Mouse (Mus musculus): Measurements from ENCODE around the gene Tatdn2. TPM values are rescaled to one million over a fixed set of nuclear protein-coding genes. Genes with fewer than 3 reads are reported as not detected.
"Not testable (repeated sequence)": the region's sequence is repeated elsewhere in the genome, so short reads cannot be mapped to it uniquely, and the experiment has no call there.

Tatdn2 gene
- polyA plus RNA-seq, 1 experiment from 2014 or later: 0.60 TPM

DNA sequence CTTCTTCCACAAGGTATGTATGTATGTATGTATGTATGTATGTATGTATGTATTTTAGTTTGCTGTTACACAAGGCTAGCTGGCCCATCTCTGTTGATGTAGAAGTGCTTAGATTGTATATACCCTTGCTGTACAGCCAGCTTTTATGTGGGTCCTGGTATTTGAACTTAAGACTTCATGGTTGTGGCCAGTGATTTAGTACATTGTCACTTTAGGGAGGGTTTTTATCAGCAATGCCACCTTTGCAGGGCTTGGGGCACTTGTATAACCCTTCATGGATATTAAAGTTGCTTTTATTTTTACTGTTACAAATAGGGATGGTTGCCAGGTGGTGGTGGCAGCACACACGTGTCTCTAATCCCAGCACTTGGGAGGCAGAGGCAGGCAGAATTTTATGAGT, 1.6 kb upstream of the Tatdn2 start:
- no peak overlapping the region for H3K4me2 ChIP-seq (ENCODE audit: low read depth, low read length)
- peaks cover 39% of the 10 kb centered on the region for H3K4me1 ChIP-seq (ENCODE audit: control insufficient read depth, insufficient read depth, low read length)
- peak overlapping the region; percentile 92 for H3K27ac ChIP-seq (ENCODE audit: low read length)
- 58% methylated on average over 1 of the region's 1 CpGs for WGBS
- no peaks in the 10 kb centered on the region for H3K9me3 ChIP-seq (ENCODE audit: control insufficient read depth, low read length)
- no peak overlapping the region for H3K9ac ChIP-seq (ENCODE audit: low read depth, low read length)
- no peaks in the 10 kb centered on the region for H3K36me3 ChIP-seq (ENCODE audit: control insufficient read depth, insufficient read depth, low read length)
- H3K27me3 ChIP-seq (replicated peaks; ENCODE audit: control insufficient read depth, insufficient read depth, low read length): no peaks in the 10 kb centered on the region
- ATAC-seq: no peak
- no peak overlapping the region for H3K4me3 ChIP-seq (ENCODE audit: low read length)

DNA sequence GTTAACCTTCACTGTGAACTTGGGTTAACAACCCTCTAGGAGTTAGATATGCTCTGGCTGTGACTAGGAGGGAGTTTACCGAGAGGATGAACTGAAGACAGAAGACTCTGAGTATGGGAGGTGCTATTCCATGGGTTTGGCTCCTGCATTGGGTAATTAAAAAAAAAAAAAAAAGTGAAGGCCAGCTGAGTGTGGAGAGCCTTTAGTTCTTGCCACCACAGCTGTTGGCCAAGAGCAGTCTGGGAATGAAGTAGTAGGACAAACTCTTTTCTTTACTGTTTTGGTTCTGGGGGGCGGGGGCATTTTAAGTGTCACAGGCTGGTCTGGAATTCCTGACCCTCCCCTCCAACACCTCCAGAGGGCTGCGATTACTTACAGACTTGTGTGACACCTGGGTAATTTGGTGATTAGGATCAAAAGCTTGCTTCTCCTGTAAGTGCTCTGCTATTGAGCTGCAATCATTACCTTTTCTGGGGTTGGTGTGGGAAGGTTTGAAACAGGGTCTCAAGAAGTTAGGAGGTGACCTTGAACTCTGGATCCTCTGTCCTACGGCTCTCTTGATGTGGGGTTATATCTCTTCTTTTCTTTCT, 989 bp upstream of the Tatdn2 start:
- H3K9me3 ChIP-seq (ENCODE audit: control insufficient read depth, low read length): no peaks in the 10 kb centered on the region
- H3K27ac ChIP-seq (ENCODE audit: low read length): peak overlapping the region; percentile 92
- peaks cover 34% of the 10 kb centered on the region for H3K4me1 ChIP-seq (ENCODE audit: control insufficient read depth, insufficient read depth, low read length)
- no peaks in the 10 kb centered on the region for H3K36me3 ChIP-seq (ENCODE audit: control insufficient read depth, insufficient read depth, low read length)
- peak overlapping the region; percentile 91 for H3K4me3 ChIP-seq (ENCODE audit: low read length)
- ATAC-seq: no peak
- WGBS: 41% methylated on average over 4 of the region's 4 CpGs
- peak overlapping the region; percentile 65; the same call in 1 of the 2 replicates for H3K9ac ChIP-seq (ENCODE audit: low read depth, low read length)
- H3K4me2 ChIP-seq (ENCODE audit: low read depth, low read length): peak overlapping the region; percentile 57
- no peaks in the 10 kb centered on the region for H3K27me3 ChIP-seq (replicated peaks; ENCODE audit: control insufficient read depth, insufficient read depth, low read length)

DNA sequence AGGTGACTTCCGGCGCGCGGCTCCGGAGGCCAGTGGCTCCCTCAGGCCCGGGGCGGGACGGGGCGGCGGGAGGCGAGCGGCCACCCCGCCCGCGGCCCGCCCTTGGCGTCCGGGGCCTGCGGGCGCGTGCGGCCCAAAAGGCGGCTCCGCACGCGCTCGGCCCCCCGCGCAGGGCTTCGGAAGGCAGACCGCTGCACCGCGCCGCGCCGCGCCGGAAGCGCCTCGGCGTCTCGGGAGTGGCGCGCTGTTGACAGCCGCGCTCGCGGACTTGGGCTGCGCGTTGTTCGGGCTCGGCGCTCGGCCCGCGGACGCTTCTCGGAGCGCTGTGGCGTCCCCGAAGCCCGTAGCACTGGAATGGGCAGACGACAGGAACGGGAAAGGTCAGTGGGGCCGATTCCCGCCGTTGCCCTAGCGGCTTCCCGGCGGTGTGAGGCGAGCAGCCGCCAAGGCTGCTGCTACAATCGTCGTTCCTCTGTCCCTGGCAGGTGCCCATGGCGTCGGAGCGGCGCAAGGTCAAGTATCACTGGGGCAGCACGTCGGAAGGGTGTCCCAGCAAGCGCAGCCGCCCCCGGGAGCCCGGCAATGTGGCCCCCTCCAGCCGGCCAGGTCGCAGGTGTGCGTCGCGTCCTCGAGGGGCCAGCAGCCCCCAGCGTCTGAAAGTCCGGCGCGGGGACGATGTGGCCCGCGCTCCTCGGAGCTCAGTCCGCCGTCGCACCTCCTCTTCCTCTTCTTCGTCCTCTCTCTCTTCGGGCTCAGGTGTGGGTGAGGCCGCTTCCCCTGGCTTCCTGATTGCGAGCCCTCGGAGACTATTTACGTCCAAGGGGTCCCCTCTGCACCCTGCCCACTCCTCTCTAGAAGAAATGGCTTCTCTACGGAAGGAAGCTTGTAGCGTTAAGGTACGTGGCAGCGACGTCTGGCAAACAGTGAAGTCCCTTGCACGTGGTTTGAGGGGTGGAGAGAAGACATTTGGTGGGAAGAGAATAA, 664 bp downstream of the Tatdn2 start:
- Histone ChIP-seq H3K4me3 (ENCODE audit: low read length) (peak overlapping the region; percentile 91), H3K9me3 (ENCODE audit: control insufficient read depth, low read length) (no peaks in the 10 kb centered on the region), H3K4me2 (ENCODE audit: low read depth, low read length) (peak overlapping the region; percentile 83), H3K27ac (ENCODE audit: low read length) (peak overlapping the region; percentile 90), H3K9ac (ENCODE audit: low read depth, low read length) (peak overlapping the region; percentile 91), H3K27me3 (replicated peaks; ENCODE audit: control insufficient read depth, insufficient read depth, low read length) (no peaks in the 10 kb centered on the region), H3K36me3 (ENCODE audit: control insufficient read depth, insufficient read depth, low read length) (no peaks in the 10 kb centered on the region), H3K4me1 (ENCODE audit: control insufficient read depth, insufficient read depth, low read length) (peaks cover 26% of the 10 kb centered on the region)
- under 1% methylated on average over 103 of the region's 113 CpGs for WGBS
- ATAC-seq: no peak; the same call in 1 of the 2 replicates

DNA sequence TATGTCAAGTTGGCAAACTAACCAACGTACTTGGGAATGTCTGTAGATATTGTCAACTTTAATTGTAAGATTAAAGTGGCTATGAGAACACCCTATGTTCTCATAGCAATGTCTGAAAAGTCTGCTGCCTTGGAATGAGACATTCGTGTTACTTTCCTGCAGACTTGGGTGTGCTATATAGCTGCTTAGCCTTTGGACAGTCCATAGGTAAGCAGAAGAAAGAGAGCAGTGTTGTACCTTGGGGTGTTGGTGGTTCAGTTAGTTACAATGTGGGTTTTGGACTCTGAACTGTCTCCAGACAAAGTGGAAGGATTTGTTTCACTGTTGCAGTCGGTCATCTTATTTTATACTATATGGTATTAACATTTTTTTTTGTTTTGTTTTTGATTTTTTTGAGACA, 15.9 kb downstream of the Tatdn2 start:
- H3K9ac ChIP-seq (ENCODE audit: low read depth, low read length): no peak overlapping the region
- no peak overlapping the region for H3K4me3 ChIP-seq (ENCODE audit: low read length)
- no peaks in the 10 kb centered on the region for H3K27me3 ChIP-seq (replicated peaks; ENCODE audit: control insufficient read depth, insufficient read depth, low read length)
- 80% methylated on average over 3 of the region's 3 CpGs for WGBS
- H3K4me2 ChIP-seq (ENCODE audit: low read depth, low read length): no peak overlapping the region
- H3K36me3 ChIP-seq (ENCODE audit: control insufficient read depth, insufficient read depth, low read length): peaks cover 23% of the 10 kb centered on the region
- H3K4me1 ChIP-seq (ENCODE audit: control insufficient read depth, insufficient read depth, low read length): peaks cover 10% of the 10 kb centered on the region; the same call in 1 of the 2 replicates
- no peaks in the 10 kb centered on the region for H3K9me3 ChIP-seq (ENCODE audit: control insufficient read depth, low read length)
- peak overlapping the region; percentile 26 for H3K27ac ChIP-seq (ENCODE audit: low read length)
- peak; percentile 56; the same call in 1 of the 2 replicates for ATAC-seq

DNA sequence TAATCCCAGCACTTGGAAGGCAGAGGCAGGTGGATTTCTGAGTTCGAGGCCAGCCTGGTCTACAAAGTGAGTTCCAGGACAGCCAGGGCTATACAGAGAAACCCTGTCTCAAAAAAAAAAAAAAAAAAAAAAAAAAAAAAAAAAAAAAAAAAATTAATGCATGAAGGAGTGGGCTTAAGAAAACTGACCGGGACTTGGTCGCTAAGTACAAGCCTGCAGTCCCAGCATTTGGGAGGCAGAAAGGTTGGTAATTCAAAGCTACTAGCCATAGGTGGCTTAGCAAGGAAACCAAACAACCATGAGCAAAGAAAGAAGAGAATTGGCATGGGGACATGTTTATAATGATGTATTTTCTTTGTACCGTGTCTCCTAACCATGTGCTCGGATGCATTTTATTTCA, 16.5 kb downstream of the Tatdn2 start:
- H3K9me3 ChIP-seq (ENCODE audit: control insufficient read depth, low read length); H3K27me3 ChIP-seq (replicated peaks; ENCODE audit: control insufficient read depth, insufficient read depth, low read length); H3K27ac ChIP-seq (ENCODE audit: low read length); H3K9ac ChIP-seq (ENCODE audit: low read depth, low read length); H3K4me3 ChIP-seq (ENCODE audit: low read length); ATAC-seq; H3K4me2 ChIP-seq (ENCODE audit: low read depth, low read length): not testable (repeated sequence)
- peaks cover 10% of the 10 kb centered on the region; the same call in 1 of the 2 replicates for H3K4me1 ChIP-seq (ENCODE audit: control insufficient read depth, insufficient read depth, low read length)
- H3K36me3 ChIP-seq (ENCODE audit: control insufficient read depth, insufficient read depth, low read length): peaks cover 17% of the 10 kb centered on the region
- WGBS: 83% methylated on average over 4 of the region's 5 CpGs

DNA sequence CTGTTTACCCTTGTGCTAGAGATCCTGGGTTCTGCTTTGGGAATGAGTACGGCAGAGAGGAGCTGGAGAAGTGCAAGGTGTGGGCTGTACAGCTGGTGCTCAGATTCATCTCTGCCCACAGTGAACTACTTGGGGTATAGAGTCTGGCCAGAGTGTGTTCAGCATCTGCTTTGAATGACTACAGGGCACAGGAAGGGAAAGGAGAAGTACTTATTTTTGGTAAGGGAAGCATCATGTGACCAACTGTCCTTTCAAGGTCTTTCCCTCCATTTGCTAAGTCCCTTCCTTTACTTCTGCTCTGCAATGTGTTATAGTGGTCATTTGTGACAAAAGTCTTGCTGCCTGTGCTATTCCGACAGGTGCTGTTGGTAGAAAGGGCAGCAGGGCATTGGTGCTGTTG, 17.4 kb downstream of the Tatdn2 start:
- peaks cover 10% of the 10 kb centered on the region; the same call in 1 of the 2 replicates for H3K4me1 ChIP-seq (ENCODE audit: control insufficient read depth, insufficient read depth, low read length)
- peaks cover 9% of the 10 kb centered on the region for H3K36me3 ChIP-seq (ENCODE audit: control insufficient read depth, insufficient read depth, low read length)
- no peak overlapping the region for H3K4me2 ChIP-seq (ENCODE audit: low read depth, low read length)
- ATAC-seq: no peak
- H3K9ac ChIP-seq (ENCODE audit: low read depth, low read length): no peak overlapping the region
- H3K9me3 ChIP-seq (ENCODE audit: control insufficient read depth, low read length): no peaks in the 10 kb centered on the region
- H3K4me3 ChIP-seq (ENCODE audit: low read length): no peak overlapping the region
- no peaks in the 10 kb centered on the region for H3K27me3 ChIP-seq (replicated peaks; ENCODE audit: control insufficient read depth, insufficient read depth, low read length)
- WGBS: 80% methylated on average over 2 of the region's 2 CpGs
- peak overlapping the region; percentile 19; the same call in 1 of the 2 replicates for H3K27ac ChIP-seq (ENCODE audit: low read length)

DNA sequence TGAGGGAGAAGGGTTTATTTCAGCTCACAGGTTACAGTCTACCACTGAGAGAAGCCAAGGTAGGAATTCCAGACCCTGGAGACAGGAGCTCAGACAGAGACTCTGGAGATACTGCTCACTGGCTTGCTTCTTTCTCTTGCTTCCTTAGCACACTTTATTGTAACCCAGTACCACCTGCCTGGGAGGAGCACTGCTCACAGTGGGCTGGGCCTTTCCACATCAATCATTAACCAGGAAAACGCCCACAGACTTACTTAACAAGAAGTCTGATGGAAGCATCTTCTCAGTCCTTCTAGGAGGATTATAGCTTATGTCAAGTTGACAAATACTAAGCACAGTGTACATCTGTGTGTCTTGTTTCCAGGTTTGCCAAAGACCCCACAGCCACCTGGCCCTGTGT, 17.9 kb downstream of the Tatdn2 start:
- no peaks in the 10 kb centered on the region for H3K9me3 ChIP-seq (ENCODE audit: control insufficient read depth, low read length)
- no peaks in the 10 kb centered on the region for H3K27me3 ChIP-seq (replicated peaks; ENCODE audit: control insufficient read depth, insufficient read depth, low read length)
- peaks cover 10% of the 10 kb centered on the region; the same call in 1 of the 2 replicates for H3K4me1 ChIP-seq (ENCODE audit: control insufficient read depth, insufficient read depth, low read length)
- H3K36me3 ChIP-seq (ENCODE audit: control insufficient read depth, insufficient read depth, low read length): peaks cover 4% of the 10 kb centered on the region
- H3K4me2 ChIP-seq (ENCODE audit: low read depth, low read length): no peak overlapping the region
- peak; percentile 68 for ATAC-seq
- 53% methylated on average over 1 of the region's 1 CpGs for WGBS
- no peak overlapping the region for H3K4me3 ChIP-seq (ENCODE audit: low read length)
- no peak overlapping the region for H3K9ac ChIP-seq (ENCODE audit: low read depth, low read length)
- H3K27ac ChIP-seq (ENCODE audit: low read length): peak overlapping the region; percentile 19; the same call in 1 of the 2 replicates

DNA sequence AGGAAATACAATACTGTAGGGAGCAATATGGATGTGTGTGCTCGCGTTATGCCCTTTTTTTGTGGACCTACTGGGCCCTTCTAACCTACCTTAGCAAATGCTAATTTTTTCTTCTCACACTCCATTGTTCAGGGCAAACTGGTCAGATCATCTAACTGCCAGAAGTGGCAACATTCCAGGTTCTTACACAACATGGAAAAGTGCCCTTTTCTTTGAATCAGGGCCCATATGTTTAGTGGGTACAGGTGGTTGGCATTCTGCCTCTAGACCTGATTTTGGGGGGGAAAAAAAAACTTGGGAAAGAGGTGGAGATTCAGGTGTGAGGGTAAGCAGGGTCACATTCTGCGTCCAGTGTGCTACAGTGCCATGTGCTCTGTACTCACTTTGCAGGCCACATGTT, 20.7 kb downstream of the Tatdn2 start:
- Histone ChIP-seq H3K4me3 (ENCODE audit: low read length) (no peak overlapping the region), H3K36me3 (ENCODE audit: control insufficient read depth, insufficient read depth, low read length) (peaks cover 3% of the 10 kb centered on the region), H3K9ac (ENCODE audit: low read depth, low read length) (no peak overlapping the region), H3K4me1 (ENCODE audit: control insufficient read depth, insufficient read depth, low read length) (peaks cover 9% of the 10 kb centered on the region; the same call in 1 of the 2 replicates), H3K4me2 (ENCODE audit: low read depth, low read length) (no peak overlapping the region), H3K27ac (ENCODE audit: low read length) (no peak overlapping the region), H3K9me3 (ENCODE audit: control insufficient read depth, low read length) (no peaks in the 10 kb centered on the region), H3K27me3 (replicated peaks; ENCODE audit: control insufficient read depth, insufficient read depth, low read length) (no peaks in the 10 kb centered on the region)
- 88% methylated on average over 3 of the region's 3 CpGs for WGBS
- ATAC-seq: no peak

DNA sequence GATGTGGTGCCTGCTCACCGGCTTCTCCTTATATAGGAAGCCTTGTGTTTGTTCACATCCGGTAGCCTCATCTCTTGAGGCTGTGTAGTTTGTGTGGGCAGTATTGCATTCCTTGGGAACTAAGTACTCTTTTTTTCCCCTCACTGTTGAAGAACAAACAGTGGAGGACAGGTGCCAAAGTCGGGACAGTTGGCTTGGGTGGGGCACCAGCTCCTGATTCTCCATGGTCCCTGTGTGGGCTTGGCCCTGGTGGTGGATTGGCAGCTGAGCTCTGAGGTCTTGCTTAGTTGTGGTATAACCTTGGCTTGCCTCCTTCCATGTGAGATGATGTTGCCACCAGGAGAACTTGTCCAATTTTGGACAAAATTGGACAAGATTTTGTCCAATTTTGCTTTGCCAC, 23.0 kb downstream of the Tatdn2 start, which contains the start of gene Ghrl:
TSS of gene Ghrl (minus strand) at position 3 of the 400 bp plus-strand sequence.
- Histone ChIP-seq H3K9ac (ENCODE audit: low read depth, low read length) (no peak within 1 kb of the TSS), H3K27me3 (replicated peaks; ENCODE audit: control insufficient read depth, insufficient read depth, low read length) (no peaks in the 10 kb centered on the region), H3K4me2 (ENCODE audit: low read depth, low read length) (no peak within 1 kb of the TSS), H3K4me1 (ENCODE audit: control insufficient read depth, insufficient read depth, low read length) (peaks cover under 1% of the 10 kb centered on the region; the same call in 1 of the 2 replicates), H3K36me3 (ENCODE audit: control insufficient read depth, insufficient read depth, low read length) (peaks cover 3% of the 10 kb centered on the region), H3K27ac (ENCODE audit: low read length) (no peak within 1 kb of the TSS), H3K4me3 (ENCODE audit: low read length) (no peak within 1 kb of the TSS), H3K9me3 (ENCODE audit: control insufficient read depth, low read length) (no peaks in the 10 kb centered on the region)
- 70% methylated on average over 3 of the region's 3 CpGs for WGBS
- no peak for ATAC-seq

Data from intestine, embryonic 16.5 days (tissue).